Mouse (Mus musculus): ENCODE results near the gene Fbxo27. TPM values are rescaled to one million over a fixed set of nuclear protein-coding genes. Genes with fewer than 3 reads are reported as not detected.
"Not testable (repeated sequence)": the region's sequence is repeated elsewhere in the genome, so short reads cannot be mapped to it uniquely, and the experiment has no call there.

Gene Fbxo27
- polyA plus RNA-seq, 1 experiment from 2014 or later, result 6.3 TPM

GRCm38 (mm10) chr7:28676811-28677541 lies 15.7 kb upstream of the Fbxo27 start:
- Histone ChIP-seq H3K27ac (no peak overlapping the region), H3K27me3 (ENCODE audit: insufficient read depth, poor library complexity, severe bottlenecking) (no peaks in the 10 kb centered on the region)
- WGBS, result 79% methylated on average over 13 of the region's 13 CpGs

GRCm38 (mm10) chr7:28677624-28678023 lies 15.0 kb upstream of the Fbxo27 start:
- WGBS, result 87% methylated on average over 8 of the region's 8 CpGs
- no peaks in the 10 kb centered on the region for H3K27me3 ChIP-seq (ENCODE audit: insufficient read depth, poor library complexity, severe bottlenecking)
- H3K4me3 ChIP-seq, result no peak overlapping the region
- no peaks in the 10 kb centered on the region for H3K9me3 ChIP-seq
- peaks cover 8% of the 10 kb centered on the region; the same call in 1 of the 2 replicates for H3K4me1 ChIP-seq
- H3K36me3 ChIP-seq, result no peaks in the 10 kb centered on the region
- no peak overlapping the region for H3K27ac ChIP-seq
- DNase-seq (ENCODE audit: low spot score), result no peak

More at GRCm38 (mm10) chr7:28676811-28677541, 15.7 kb upstream of the Fbxo27 start:
- no peak for DNase-seq (ENCODE audit: low spot score)
- Histone ChIP-seq H3K4me1 (peaks cover 8% of the 10 kb centered on the region; the same call in 1 of the 2 replicates), H3K36me3 (no peaks in the 10 kb centered on the region), H3K9me3 (no peaks in the 10 kb centered on the region), H3K4me3 (no peak overlapping the region)

- H3K27me3 ChIP-seq (ENCODE audit: insufficient read depth, poor library complexity, severe bottlenecking), result peaks cover 32% of the 10 kb centered on the region
- no peaks in the 10 kb centered on the region for H3K36me3 ChIP-seq
- no peak for DNase-seq (ENCODE audit: low spot score)
- no peaks in the 10 kb centered on the region for H3K9me3 ChIP-seq
- 63% methylated on average over 7 of the region's 7 CpGs for WGBS
- H3K27ac ChIP-seq, result no peak overlapping the region
- H3K4me1 ChIP-seq, result peaks cover 15% of the 10 kb centered on the region
- no peak overlapping the region for H3K4me3 ChIP-seq
Measured at GRCm38 (mm10) chr7:28691075-28691474, 1.6 kb upstream of the Fbxo27 start.

DNA sequence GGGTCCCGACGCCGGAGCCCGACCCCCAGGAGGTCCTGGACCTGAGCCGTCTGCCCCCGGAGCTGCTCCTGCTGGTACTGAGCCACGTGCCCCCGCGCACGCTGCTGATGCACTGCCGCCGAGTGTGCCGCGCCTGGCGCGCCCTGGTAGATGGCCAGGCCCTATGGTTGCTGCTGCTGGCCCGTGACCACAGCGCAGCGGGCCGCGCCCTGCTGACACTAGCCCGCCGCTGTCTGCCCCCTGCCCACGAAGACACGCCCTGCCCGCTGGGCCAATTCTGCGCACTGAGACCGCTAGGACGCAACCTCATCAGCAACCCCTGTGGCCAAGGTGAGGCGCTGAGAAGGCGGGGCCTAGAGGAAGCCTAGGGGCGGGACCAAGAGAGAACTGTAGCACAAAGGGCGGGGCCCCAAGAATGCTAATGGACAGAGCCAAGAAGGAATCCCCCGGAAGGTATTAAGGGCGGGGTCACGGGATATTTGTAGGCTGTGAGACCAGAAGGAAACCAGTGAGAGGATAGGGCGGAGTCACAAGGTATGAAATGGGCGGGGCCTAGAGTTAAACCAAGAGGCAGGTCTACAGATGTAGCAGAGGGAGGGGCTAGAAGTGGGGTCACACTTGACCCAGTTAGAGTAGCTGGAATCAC lies 795 bp downstream of the Fbxo27 start:
- Histone ChIP-seq H3K9me3 (no peaks in the 10 kb centered on the region), H3K27me3 (ENCODE audit: insufficient read depth, poor library complexity, severe bottlenecking) (peaks cover 32% of the 10 kb centered on the region), H3K4me3 (peak overlapping the region; percentile 68), H3K4me1 (peaks cover 15% of the 10 kb centered on the region), H3K27ac (peak overlapping the region; percentile 80), H3K36me3 (0 out of 2 replicates have a peak, but pooled peaks cover 4% of the 10 kb centered on the region)
- peak; percentile 91 for DNase-seq (ENCODE audit: low spot score)
- WGBS, result 4% methylated on average over 38 of the region's 38 CpGs

GRCm38 (mm10) chr7:28694423-28694822 lies 1.8 kb downstream of the Fbxo27 start:
- Histone ChIP-seq H3K9me3 (no peaks in the 10 kb centered on the region), H3K36me3 (peaks cover 7% of the 10 kb centered on the region; the same call in 1 of the 2 replicates), H3K27me3 (ENCODE audit: insufficient read depth, poor library complexity, severe bottlenecking) (peaks cover 32% of the 10 kb centered on the region), H3K27ac (no peak overlapping the region; the same call in 1 of the 2 replicates), H3K4me1 (peaks cover 15% of the 10 kb centered on the region), H3K4me3 (peak overlapping the region; percentile 20; the same call in 1 of the 2 replicates)
- WGBS, result 8% methylated on average over 14 of the region's 14 CpGs
- no peak for DNase-seq (ENCODE audit: low spot score)

- DNase-seq (ENCODE audit: low spot score), result no peak
- peaks cover 15% of the 10 kb centered on the region for H3K4me1 ChIP-seq
- no peaks in the 10 kb centered on the region for H3K9me3 ChIP-seq
- H3K27me3 ChIP-seq (ENCODE audit: insufficient read depth, poor library complexity, severe bottlenecking), result peaks cover 32% of the 10 kb centered on the region
- H3K4me3 ChIP-seq, result peak overlapping the region; percentile 20; the same call in 1 of the 2 replicates
- H3K36me3 ChIP-seq, result peaks cover 8% of the 10 kb centered on the region; the same call in 1 of the 2 replicates
- peak overlapping the region; percentile 23; the same call in 1 of the 2 replicates for H3K27ac ChIP-seq
- 58% methylated on average over 8 of the region's 8 CpGs for WGBS
Measured at GRCm38 (mm10) chr7:28694966-28695511, 2.4 kb downstream of the Fbxo27 start.

- 89% methylated on average over 11 of the region's 11 CpGs for WGBS
- DNase-seq (ENCODE audit: low spot score), result no peak
- H3K36me3 ChIP-seq, result peaks cover 18% of the 10 kb centered on the region; the same call in 1 of the 2 replicates
Measured at GRCm38 (mm10) chr7:28697277-28697676, 4.6 kb downstream of the Fbxo27 start.

DNA sequence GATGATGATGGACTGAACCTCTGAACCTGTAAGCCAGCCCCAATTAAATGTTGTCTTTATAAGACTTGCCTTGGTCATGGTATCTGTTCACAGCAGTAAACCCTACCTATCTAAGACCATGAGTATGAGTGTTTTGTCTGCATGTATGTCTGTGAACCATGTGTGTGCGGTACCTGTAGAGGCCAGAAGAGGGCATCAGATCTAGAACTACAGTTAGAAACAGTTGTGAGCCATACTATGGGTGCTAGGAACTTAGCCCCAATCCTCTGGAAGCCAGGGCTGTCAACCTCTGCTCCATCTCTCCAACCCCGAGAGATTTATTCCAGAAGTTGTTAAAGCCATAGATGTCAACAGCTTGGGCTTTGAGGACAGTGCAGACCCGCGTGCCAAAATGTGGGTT lies 7.6 kb downstream of the Fbxo27 start:
- no peak for DNase-seq (ENCODE audit: low spot score)
- H3K27ac ChIP-seq, result no peak overlapping the region
- peaks cover 18% of the 10 kb centered on the region; the same call in 1 of the 2 replicates for H3K36me3 ChIP-seq
- H3K9me3 ChIP-seq, result 0 out of 2 replicates have a peak, but pooled peaks cover 5% of the 10 kb centered on the region
- 94% methylated on average over 4 of the region's 4 CpGs for WGBS
- H3K4me1 ChIP-seq, result no peaks in the 10 kb centered on the region
- no peaks in the 10 kb centered on the region for H3K27me3 ChIP-seq (ENCODE audit: insufficient read depth, poor library complexity, severe bottlenecking)
- no peak overlapping the region for H3K4me3 ChIP-seq

More at GRCm38 (mm10) chr7:28697277-28697676, 4.6 kb downstream of the Fbxo27 start:
- Histone ChIP-seq H3K27ac (no peak overlapping the region), H3K9me3 (0 out of 2 replicates have a peak, but pooled peaks cover 5% of the 10 kb centered on the region), H3K4me1 (peaks cover 15% of the 10 kb centered on the region), H3K27me3 (ENCODE audit: insufficient read depth, poor library complexity, severe bottlenecking) (peaks cover 23% of the 10 kb centered on the region), H3K4me3 (no peak overlapping the region)

- H3K27ac ChIP-seq; DNase-seq (ENCODE audit: low spot score); H3K4me1 ChIP-seq; H3K9me3 ChIP-seq; H3K27me3 ChIP-seq (ENCODE audit: insufficient read depth, poor library complexity, severe bottlenecking); H3K4me3 ChIP-seq: not testable (repeated sequence)
- 93% methylated on average over 12 of the region's 12 CpGs for WGBS
- peaks cover 18% of the 10 kb centered on the region; the same call in 1 of the 2 replicates for H3K36me3 ChIP-seq
Measured at GRCm38 (mm10) chr7:28701306-28701705, 8.7 kb downstream of the Fbxo27 start.

- no peak for DNase-seq (ENCODE audit: low spot score)
- WGBS, result 71% methylated on average over 9 of the region's 9 CpGs
- Histone ChIP-seq H3K4me1 (no peaks in the 10 kb centered on the region), H3K36me3 (peaks cover 14% of the 10 kb centered on the region; the same call in 1 of the 2 replicates), H3K4me3 (no peak overlapping the region), H3K27ac (no peak overlapping the region), H3K27me3 (ENCODE audit: insufficient read depth, poor library complexity, severe bottlenecking) (no peaks in the 10 kb centered on the region), H3K9me3 (0 out of 2 replicates have a peak, but pooled peaks cover 5% of the 10 kb centered on the region)
Measured at GRCm38 (mm10) chr7:28702601-28703143, 10.0 kb downstream of the Fbxo27 start.

GRCm38 (mm10) chr7:28709454-28709853 lies 16.8 kb downstream of the Fbxo27 start:
- Histone ChIP-seq H3K4me3 (no peak overlapping the region), H3K27ac (no peak overlapping the region), H3K27me3 (ENCODE audit: insufficient read depth, poor library complexity, severe bottlenecking) (no peaks in the 10 kb centered on the region), H3K36me3 (no peaks in the 10 kb centered on the region), H3K4me1 (peaks cover 10% of the 10 kb centered on the region), H3K9me3 (no peaks in the 10 kb centered on the region)
- DNase-seq (ENCODE audit: low spot score), result no peak

DNA sequence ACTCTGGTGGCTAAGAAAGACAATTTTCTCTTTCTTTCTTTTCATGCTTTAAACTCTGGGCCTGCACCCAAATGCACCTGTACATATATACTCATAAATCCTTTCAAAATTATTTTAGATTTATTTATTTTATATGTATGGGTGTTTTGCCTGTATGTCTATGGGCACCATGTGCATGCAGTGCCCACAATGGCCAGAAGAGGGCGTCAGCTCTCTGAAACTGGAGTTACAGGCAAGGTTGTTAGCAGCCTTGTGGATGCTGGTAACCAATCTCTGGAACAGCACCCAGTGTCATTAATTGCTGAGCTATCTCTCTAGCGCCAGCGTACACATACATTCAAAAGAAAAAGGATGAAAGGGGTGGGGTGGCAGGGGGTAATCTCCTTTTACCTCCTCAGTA lies 18.3 kb downstream of the Fbxo27 start:
- no peaks in the 10 kb centered on the region for H3K9me3 ChIP-seq
- H3K27me3 ChIP-seq (ENCODE audit: insufficient read depth, poor library complexity, severe bottlenecking), result no peaks in the 10 kb centered on the region
- H3K27ac ChIP-seq, result no peak overlapping the region
- 66% methylated on average over 3 of the region's 3 CpGs for WGBS
- peaks cover 19% of the 10 kb centered on the region for H3K4me1 ChIP-seq
- DNase-seq (ENCODE audit: low spot score), result no peak
- no peaks in the 10 kb centered on the region for H3K36me3 ChIP-seq
- H3K4me3 ChIP-seq, result no peak overlapping the region
